Mouse (Mus musculus) small intestine, adult 2 months (tissue): ENCODE results near the gene Sarm1.

ENCODE experiments used
- CTCF ChIP-seq: fragments of 200-500 bp; IDR thresholded peaks from 2 replicates; pipeline ENCODE4 v1.5.1; 2012; ENCODE audit warnings: low read depth, mild to moderate bottlenecking, control low read depth, inconsistent platforms, low read length, moderate library complexity, mixed read lengths; ENCODE audit not compliant: insufficient replicate concordance, insufficient read length; ENCODE audit errors: extremely low read depth
- POLR2A ChIP-seq: fragments of 200-500 bp; IDR thresholded peaks from 2 replicates; pipeline ENCODE4 v1.6.1; 2012; ENCODE audit warnings: low read depth, mild to moderate bottlenecking, control low read depth, inconsistent platforms, low read length, moderate library complexity

DNA sequence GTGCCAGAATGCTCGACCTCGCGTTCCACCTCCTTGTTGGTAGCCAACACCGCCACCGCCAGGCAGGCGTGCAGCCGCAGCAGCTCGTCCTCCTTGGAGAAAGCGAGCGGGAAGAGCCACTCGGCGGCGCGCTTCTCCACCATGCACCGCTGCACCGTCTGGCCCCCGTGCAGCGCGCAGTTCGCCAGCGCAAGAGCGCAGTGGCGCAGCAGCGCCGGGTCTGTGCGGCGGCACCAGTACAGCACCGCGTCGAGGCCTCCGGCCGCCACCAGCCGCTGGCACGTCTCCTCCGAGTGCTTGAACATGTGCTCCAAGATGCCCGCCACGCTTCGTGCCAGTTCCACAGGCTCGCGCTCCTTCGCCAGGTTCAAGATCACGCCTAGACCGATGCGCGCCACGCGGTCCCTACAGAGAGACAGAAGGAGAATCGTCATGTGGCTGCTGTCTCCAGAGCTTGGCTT is 6.7 kb downstream of the Sarm1 start:
- TF ChIP-seq CTCF (no peak), POLR2A (no peak)
